Mouse (Mus musculus): ENCODE results near the gene Dock4.

DNA sequence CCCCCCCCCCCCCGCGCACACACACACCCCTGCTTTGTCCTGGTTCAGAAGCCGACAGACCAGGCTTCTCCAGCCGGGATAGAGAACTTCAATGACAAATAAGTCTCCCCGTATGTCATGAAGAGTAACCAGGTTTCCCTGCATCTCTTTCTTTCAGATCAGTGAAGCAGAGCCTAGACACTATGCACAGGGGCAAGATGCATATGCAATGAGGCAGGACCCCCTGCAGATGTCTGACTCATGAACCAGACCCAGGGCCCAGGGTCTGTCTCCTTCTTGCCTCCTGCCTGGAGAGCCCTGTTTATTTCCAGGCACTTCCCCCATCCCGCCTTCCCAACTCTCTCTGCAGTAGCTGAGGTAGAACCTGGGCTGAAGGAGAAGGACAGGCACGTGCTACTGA, 448.0 kb downstream of the Dock4 start:
- TF ChIP-seq RAD21 (IDR thresholded peaks at IDR 0.05; ENCODE audit: low read depth, low read length) (no peak), CTCF (conservative IDR thresholded peaks at IDR 0.05 in 1 of 2, IDR thresholded peaks at IDR 0.05 in 1 of 2; ENCODE audit: low read depth in 2 of 2, low read length in 2 of 2) (no peak)

Data from CH12.LX (cell line).